Mouse (Mus musculus): ENCODE data around the gene Spns2.

DNA sequence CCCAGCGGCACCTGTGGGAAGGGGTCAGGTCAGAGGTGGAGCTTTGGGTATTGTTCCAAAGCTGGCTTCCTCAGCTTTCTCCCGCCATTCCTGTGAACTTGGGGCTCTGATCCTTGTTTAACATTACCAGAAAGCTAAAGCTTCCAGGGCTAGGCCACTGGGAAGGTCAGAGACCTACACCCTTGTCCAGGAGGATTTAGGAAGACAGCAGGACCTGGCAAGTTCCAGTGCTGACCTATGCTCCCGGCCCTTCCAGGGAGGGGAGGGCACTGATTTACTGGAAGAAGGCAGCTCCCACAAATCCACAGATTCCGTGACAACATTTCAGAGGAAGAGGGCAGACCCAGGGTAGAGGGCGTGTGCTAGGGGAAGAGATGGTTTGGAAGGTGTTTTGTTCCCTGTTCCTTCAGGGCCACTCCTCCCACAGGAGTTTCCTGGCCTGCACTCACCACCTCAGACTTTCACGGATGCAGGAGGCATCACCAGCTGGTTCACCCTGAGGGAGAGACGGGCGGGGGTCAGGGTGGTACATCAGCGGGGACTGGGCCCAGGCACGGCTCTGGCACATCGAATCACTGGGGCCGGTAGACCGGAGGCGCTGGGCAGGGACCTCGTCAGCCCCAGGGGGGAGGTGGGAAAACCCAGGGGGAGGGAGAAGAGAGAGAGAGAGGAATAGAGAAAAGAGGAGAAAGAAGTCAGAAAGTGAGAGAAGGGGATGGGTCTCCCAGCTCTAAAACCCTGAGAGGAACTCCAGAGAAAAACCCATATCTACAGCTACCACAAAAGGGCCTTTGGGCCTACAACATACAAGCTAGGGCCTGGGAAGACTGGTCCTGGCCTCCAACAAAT lies 36.4 kb downstream of the Spns2 start:
- no peak for TF ChIP-seq GATA1 (IDR thresholded peaks at IDR 0.05; ENCODE audit: borderline replicate concordance, low read length)
- TF ChIP-seq FLI1 (IDR thresholded peaks at IDR 0.05; ENCODE audit: low read length): no peak
